Mouse (Mus musculus) C2C12 (cell line): ENCODE data around the gene Fos.
A peak's percentile ranks its signal among the peaks of the same experiment; 100 is the strongest.

Source experiments
- CTCF ChIP-seq: IDR thresholded peaks from one replicate; pipeline ENCODE4 v1.5.1; 2011; ENCODE audit not compliant: control insufficient read depth, insufficient read depth, insufficient read length
- FOSL1 ChIP-seq: IDR thresholded peaks from one replicate; pipeline ENCODE4 v1.8.0; 2011; ENCODE audit warnings: mild to moderate bottlenecking, low read length; ENCODE audit not compliant: poor library complexity, insufficient read depth, severe bottlenecking
- MYOD1 ChIP-seq: IDR thresholded peaks from one replicate; pipeline ENCODE4 v1.6.1; 2011; ENCODE audit warnings: low read depth; ENCODE audit not compliant: control insufficient read depth, insufficient read length
- MYOG ChIP-seq: IDR thresholded peaks from one replicate; pipeline ENCODE4 v1.6.1; 2011; ENCODE audit not compliant: control insufficient read depth, insufficient read length; ENCODE audit errors: extremely low read depth
- USF1 ChIP-seq: IDR thresholded peaks from one replicate; pipeline ENCODE4 v1.6.1; 2011; ENCODE audit warnings: low read depth, mild to moderate bottlenecking, control low read depth, moderate library complexity

DNA sequence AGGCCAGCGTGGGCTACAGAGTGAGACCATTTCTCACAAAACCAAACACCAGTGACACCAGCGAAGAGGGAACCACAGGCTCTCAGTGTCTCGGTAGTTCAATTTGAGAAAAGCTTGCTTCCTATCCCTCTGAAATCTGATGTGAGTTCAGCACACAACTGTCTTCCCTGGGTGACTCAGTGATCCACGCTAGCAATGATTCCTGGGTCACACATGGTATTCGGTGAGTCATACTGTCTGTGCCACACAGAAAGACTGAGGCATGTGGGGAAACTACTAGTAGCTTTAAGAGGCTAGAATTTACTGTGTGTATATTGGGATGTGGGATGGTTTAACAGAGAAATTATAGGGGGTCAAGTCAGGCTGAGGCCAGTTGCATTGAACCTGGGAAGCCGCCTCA is 45.9 kb downstream of the Fos start:
- TF ChIP-seq CTCF = no peak
- no peak for TF ChIP-seq MYOG
- peak; percentile 25 for TF ChIP-seq USF1
- TF ChIP-seq MYOD1 = peak; percentile 54
- peak; percentile 81 for TF ChIP-seq FOSL1
